Mouse (Mus musculus) stomach, embryonic 16.5 days (tissue): ENCODE results near the gene Dmgdh. TPM values are rescaled to one million over a fixed set of nuclear protein-coding genes. Genes with fewer than 3 reads are reported as not detected.

Experiments used
- ATAC-seq: fragments of 200-750 bp; cut with Nextera tagmentation; 2 replicates; pipeline ENCODE4 v1.8.0; 2017; ENCODE audit warnings: moderate number of reproducible peaks, moderate TSS enrichment; ENCODE audit not compliant: insufficient read depth, low FRiP score
- H3K27ac ChIP-seq: fragments of 300-500 bp; sonication (generic); 2 replicates; pipeline ENCODE4 v1.5.1; 2014; ENCODE audit warnings: low read length
- H3K27me3 ChIP-seq: fragments of 300-500 bp; sonication (generic); 2 replicates; pipeline ENCODE4 v1.6.1; 2014; ENCODE audit warnings: low read length, control low read depth, mixed read lengths; ENCODE audit not compliant: control insufficient read depth, insufficient read depth
- H3K36me3 ChIP-seq: fragments of 300-500 bp; sonication (generic); 2 replicates; pipeline ENCODE4 v1.6.1; 2014; ENCODE audit warnings: low read length; ENCODE audit not compliant: control insufficient read depth, insufficient read depth
- H3K4me1 ChIP-seq: fragments of 300-500 bp; sonication (generic); 2 replicates; pipeline ENCODE4 v1.6.1; 2014; ENCODE audit warnings: low read length, control low read depth, mixed read lengths; ENCODE audit not compliant: control insufficient read depth, insufficient read depth
- H3K4me2 ChIP-seq: fragments of 300-500 bp; sonication (generic); 2 replicates; pipeline ENCODE4 v1.6.1; 2014; ENCODE audit warnings: low read depth, low read length, mixed read lengths
- H3K4me3 ChIP-seq: fragments of 300-500 bp; sonication (generic); replicated peaks from 2 replicates; pipeline ENCODE4 v1.5.1; 2014; ENCODE audit warnings: mild to moderate bottlenecking, low read length
- H3K9ac ChIP-seq: fragments of 300-500 bp; sonication (generic); 2 replicates; pipeline ENCODE4 v1.6.1; 2014; ENCODE audit warnings: low read length
- H3K9me3 ChIP-seq: fragments of 300-500 bp; sonication (generic); replicated peaks from 2 replicates; pipeline ENCODE4 v1.6.1; 2016; ENCODE audit warnings: low read length, control low read depth; ENCODE audit not compliant: control insufficient read depth
- WGBS: fragments of 180-500 bp; shearing (Covaris S2); extraction: QIAGEN DNeasy Blood & Tissue Kit; methylation state at CpG from one replicate; pipeline ENCODE4 v1.1.7; 2014; 5-methylcytosine and 5-hydroxymethylcytosine counted together
- polyA plus RNA-seq: library from polyadenylated mRNA; unstranded; fragments of >200 nt; fragmentation: Nextera tagmentation; extraction: Ambion mirVana; gene quantifications from 2 replicates; pipeline ENCODE4 v1.2.1, GENCODE M21; 2015

The Dmgdh gene
- polyA plus RNA-seq, 1 experiment from 2014 or later, result 1.0 TPM

DNA sequence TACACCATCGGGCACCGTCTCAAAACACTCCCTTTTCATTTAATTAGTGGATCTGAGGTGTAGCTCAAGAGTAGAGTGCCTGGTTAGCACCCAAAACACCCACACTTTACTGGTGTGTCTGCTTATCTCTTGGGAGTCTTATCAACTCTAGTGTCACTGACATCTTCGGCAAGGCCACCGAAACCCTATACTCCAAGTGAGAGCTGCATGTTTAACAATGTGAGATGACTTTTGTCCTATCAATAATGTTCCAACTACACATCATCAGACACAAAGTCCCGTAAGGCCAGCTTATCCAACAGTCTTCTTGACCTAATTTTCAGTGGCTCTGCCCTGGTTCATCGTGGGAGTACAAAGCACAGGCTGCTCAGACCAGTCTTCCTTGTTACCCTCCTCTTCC is 20.9 kb upstream of the Dmgdh start:
- no peaks in the 10 kb centered on the region for H3K36me3 ChIP-seq
- H3K4me2 ChIP-seq, result no peak overlapping the region
- H3K4me1 ChIP-seq, result no peaks in the 10 kb centered on the region
- no peak overlapping the region for H3K4me3 ChIP-seq
- no peaks in the 10 kb centered on the region for H3K27me3 ChIP-seq
- no peak for ATAC-seq
- 88% methylated on average over 6 of the region's 6 CpGs for WGBS
- H3K9ac ChIP-seq, result no peak overlapping the region
- H3K9me3 ChIP-seq, result no peaks in the 10 kb centered on the region
- H3K27ac ChIP-seq, result no peak overlapping the region

DNA sequence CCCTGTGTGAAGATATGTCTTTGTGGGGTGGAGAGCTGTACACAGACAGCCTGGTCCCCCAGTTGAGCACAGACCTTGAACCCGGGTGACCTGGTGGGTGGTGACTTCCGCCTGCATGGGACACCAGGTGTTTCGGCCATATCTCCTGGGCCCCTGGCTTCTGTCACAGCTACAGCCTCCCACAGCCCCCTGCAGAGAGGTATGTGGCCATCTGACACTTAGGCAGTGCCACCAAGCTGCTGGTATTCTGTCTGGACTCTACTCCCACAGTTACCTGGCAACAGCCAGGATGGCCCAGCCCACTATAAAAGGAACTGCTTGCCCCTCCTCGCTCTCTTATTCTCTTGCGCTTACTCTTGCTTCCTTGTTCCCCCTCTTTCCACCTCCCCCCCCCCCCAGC is 16.3 kb upstream of the Dmgdh start:
- ATAC-seq, result no peak
- Histone ChIP-seq H3K9me3 (no peaks in the 10 kb centered on the region), H3K4me1 (no peaks in the 10 kb centered on the region), H3K27ac (no peak overlapping the region), H3K9ac (no peak overlapping the region), H3K27me3 (no peaks in the 10 kb centered on the region), H3K4me2 (no peak overlapping the region), H3K4me3 (no peak overlapping the region), H3K36me3 (no peaks in the 10 kb centered on the region)
- WGBS, result 82% methylated on average over 5 of the region's 5 CpGs

DNA sequence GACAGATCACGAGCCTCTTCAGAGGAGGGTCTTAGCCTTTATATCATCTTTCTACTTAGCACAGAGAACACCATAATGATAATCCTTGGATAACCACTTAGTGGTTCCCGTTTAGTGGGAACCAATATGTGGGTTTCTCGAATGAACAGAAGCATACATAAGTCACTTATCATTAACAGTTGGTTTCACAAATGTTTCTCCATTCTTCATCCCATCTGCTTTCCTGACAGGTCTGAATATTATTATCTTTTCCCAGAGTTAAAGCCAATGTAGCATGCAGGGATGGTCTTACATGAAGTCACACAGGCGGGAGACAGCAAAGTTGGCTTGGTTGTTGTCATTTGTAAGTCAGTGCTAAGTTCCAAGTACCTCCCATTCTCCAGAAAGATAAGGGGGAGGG is 6.6 kb upstream of the Dmgdh start:
- H3K27ac ChIP-seq, result no peak overlapping the region
- no peaks in the 10 kb centered on the region for H3K36me3 ChIP-seq
- ATAC-seq, result no peak
- no peaks in the 10 kb centered on the region for H3K27me3 ChIP-seq
- H3K9me3 ChIP-seq, result no peaks in the 10 kb centered on the region
- no peak overlapping the region for H3K9ac ChIP-seq
- H3K4me2 ChIP-seq, result no peak overlapping the region
- WGBS, result 86% methylated on average over 4 of the region's 4 CpGs
- H3K4me1 ChIP-seq, result no peaks in the 10 kb centered on the region
- no peak overlapping the region for H3K4me3 ChIP-seq

DNA sequence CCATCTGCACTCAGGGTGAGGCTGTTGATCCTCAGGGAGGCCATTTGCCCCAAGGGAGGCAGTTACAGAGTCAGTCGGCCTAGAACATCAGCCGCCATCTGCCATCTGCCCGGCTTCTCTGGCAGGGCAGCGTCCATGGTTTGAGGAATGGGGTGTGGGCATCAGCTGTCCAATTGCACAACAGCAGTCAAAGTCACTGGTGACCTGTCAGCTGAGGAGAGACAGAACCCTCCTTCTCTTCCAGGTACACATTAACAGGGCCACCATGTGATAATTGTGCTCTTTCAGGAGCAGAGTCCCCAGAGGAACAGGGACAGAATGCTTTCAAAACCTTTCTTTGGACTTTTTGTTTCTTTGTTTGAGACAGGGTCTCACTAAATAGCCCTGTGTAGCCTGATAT is 1.9 kb upstream of the Dmgdh start:
- Histone ChIP-seq H3K4me1 (no peaks in the 10 kb centered on the region), H3K4me2 (no peak overlapping the region), H3K27ac (no peak overlapping the region), H3K4me3 (no peak overlapping the region), H3K9me3 (no peaks in the 10 kb centered on the region), H3K27me3 (no peaks in the 10 kb centered on the region; the same call in 1 of the 2 replicates), H3K36me3 (no peaks in the 10 kb centered on the region), H3K9ac (no peak overlapping the region)
- no peak for ATAC-seq
- WGBS, result 88% methylated on average over 4 of the region's 4 CpGs

DNA sequence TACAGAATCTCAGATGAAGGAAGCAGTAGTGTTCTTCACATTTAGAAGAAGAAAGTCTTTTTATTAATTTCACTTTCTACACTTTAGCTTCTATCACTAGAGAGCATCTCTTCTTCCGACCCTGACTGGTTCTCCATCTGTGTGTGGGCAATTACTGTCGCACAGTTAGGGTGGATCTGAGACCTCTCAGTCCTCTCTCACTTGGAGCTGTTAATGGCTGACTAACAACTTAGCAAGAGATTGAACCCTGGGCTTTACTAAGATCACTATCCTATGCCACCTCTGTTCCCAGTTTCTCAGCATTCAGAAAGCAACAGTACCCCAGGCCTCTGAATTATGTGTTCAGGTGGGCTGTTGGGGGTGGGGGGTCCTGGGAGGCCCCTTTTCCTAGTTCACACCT is 937 bp upstream of the Dmgdh start:
- no peak overlapping the region for H3K4me2 ChIP-seq
- H3K4me1 ChIP-seq, result no peaks in the 10 kb centered on the region
- WGBS, result 64% methylated on average over 2 of the region's 2 CpGs
- H3K9me3 ChIP-seq, result no peaks in the 10 kb centered on the region
- H3K9ac ChIP-seq, result no peak overlapping the region
- H3K27ac ChIP-seq, result no peak overlapping the region
- no peak for ATAC-seq
- no peaks in the 10 kb centered on the region for H3K36me3 ChIP-seq
- no peak overlapping the region for H3K4me3 ChIP-seq
- no peaks in the 10 kb centered on the region; the same call in 1 of the 2 replicates for H3K27me3 ChIP-seq

DNA sequence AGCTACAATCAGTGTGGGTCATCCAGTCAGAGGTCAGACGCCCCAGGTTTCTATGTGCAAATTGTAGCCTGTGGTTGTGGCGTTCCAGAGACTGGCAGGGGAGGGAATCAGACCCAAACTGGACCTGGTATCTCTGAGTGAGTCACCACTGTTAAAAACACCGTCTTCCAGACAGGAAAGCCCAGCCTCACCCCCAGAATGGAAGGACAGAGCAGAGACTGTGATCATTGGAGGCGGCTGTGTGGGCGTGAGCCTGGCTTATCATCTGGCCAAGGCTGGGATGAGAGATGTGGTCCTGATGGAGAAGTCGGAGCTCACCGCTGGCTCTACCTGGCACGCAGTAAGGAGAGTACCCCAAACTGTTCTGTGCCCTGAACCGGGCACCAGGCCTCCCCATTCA is 2.6 kb downstream of the Dmgdh start:
- ATAC-seq, result no peak
- Histone ChIP-seq H3K4me2 (no peak overlapping the region), H3K27ac (no peak overlapping the region), H3K9ac (no peak overlapping the region), H3K4me3 (no peak overlapping the region), H3K4me1 (no peaks in the 10 kb centered on the region), H3K36me3 (no peaks in the 10 kb centered on the region), H3K9me3 (no peaks in the 10 kb centered on the region), H3K27me3 (no peaks in the 10 kb centered on the region; the same call in 1 of the 2 replicates)
- 70% methylated on average over 9 of the region's 9 CpGs for WGBS

DNA sequence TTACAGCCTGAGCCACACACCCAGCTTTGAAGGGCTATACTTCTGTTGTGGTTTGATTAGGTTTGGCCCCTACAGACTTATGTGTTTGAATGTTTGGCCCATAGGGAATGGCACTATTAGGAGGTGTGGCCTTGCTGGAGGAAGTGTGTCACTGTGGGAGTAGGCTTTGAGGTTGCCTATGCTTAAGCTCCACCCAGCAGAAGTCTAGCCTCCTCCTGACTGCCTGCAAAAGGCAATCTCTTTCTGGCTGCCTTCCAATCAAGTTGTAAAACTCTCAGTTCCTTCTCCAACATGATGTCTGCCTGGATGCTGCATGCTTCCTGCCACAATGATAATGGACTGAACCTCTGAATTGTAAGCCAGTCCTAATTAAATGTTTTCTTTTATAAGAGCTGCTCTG is 9.1 kb downstream of the Dmgdh start:
- Histone ChIP-seq H3K4me2 (no peak overlapping the region), H3K9me3 (no peaks in the 10 kb centered on the region), H3K36me3 (no peaks in the 10 kb centered on the region), H3K27me3 (no peaks in the 10 kb centered on the region), H3K27ac (no peak overlapping the region), H3K9ac (no peak overlapping the region), H3K4me3 (no peak overlapping the region), H3K4me1 (no peaks in the 10 kb centered on the region)
- no peak for ATAC-seq

DNA sequence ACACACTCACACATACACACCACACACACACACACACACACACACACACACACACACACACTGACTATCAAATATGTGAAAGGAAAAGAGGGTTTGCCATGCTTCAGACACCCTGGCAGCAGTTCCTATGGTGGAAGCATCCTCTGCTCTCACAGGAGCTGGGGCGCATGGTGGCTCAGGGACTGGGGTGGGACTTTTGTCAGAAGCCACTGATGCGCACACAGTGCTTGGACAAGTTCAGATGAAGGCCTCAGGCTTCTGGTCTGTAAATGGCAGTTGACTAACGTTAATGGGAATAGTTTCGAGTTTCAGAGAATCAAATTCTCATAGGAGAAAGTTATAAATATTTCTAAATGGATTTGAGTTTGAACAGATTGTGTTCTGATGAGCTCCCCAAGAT is 11.0 kb downstream of the Dmgdh start:
- 78% methylated on average over 4 of the region's 4 CpGs for WGBS
- Histone ChIP-seq H3K4me1 (no peaks in the 10 kb centered on the region), H3K4me2 (no peak overlapping the region), H3K9me3 (no peaks in the 10 kb centered on the region), H3K27me3 (no peaks in the 10 kb centered on the region), H3K27ac (no peak overlapping the region), H3K36me3 (no peaks in the 10 kb centered on the region), H3K4me3 (no peak overlapping the region), H3K9ac (no peak overlapping the region)
- no peak for ATAC-seq

DNA sequence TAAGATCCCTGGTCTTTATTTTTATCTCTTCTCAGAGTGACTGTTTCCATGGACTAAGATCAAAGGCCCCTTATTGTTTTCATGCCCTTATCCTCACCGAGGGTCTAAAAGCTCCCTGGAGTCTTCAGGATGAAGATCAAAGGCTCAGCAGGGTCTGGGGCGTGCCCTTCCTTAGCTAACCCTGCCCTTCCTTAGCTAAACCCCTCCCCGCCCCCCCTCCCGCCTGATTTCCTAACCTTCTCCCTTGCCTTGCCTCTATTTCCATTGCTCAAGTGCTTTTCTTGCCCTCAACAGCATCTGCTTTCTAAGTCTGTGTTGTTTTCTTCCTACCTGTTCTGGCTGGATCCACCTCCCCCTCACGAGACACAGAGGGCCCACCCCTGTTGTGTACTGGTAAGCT is 13.1 kb downstream of the Dmgdh start:
- Histone ChIP-seq H3K36me3 (no peaks in the 10 kb centered on the region), H3K9ac (no peak overlapping the region), H3K27me3 (no peaks in the 10 kb centered on the region), H3K4me2 (no peak overlapping the region), H3K9me3 (no peaks in the 10 kb centered on the region), H3K27ac (no peak overlapping the region), H3K4me1 (no peaks in the 10 kb centered on the region), H3K4me3 (no peak overlapping the region)
- WGBS, result 27% methylated on average over 5 of the region's 5 CpGs
- ATAC-seq, result no peak

DNA sequence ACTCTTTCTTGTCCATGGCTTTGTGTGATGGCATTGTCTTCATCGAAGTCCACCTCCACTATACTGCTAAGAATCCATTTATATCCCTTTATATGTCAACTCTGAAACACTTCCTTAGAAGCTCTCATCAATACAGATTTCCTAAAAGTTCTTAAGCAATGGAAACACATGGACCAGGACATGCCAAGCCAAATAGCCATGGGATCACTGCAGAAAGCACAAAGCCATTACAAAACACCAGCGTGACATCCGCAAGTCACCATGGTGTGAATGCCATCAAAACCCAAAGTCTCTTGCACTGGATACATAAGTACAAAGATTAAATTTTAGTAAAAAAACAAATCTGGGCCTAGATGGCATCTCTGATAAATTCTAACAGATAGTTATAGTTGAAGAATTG is 15.3 kb downstream of the Dmgdh start:
- H3K9me3 ChIP-seq, result no peaks in the 10 kb centered on the region
- H3K9ac ChIP-seq, result no peak overlapping the region
- H3K4me2 ChIP-seq, result no peak overlapping the region
- no peak for ATAC-seq
- no peaks in the 10 kb centered on the region for H3K36me3 ChIP-seq
- no peak overlapping the region for H3K4me3 ChIP-seq
- 93% methylated on average over 3 of the region's 3 CpGs for WGBS
- H3K27ac ChIP-seq, result no peak overlapping the region
- no peaks in the 10 kb centered on the region for H3K4me1 ChIP-seq
- no peaks in the 10 kb centered on the region for H3K27me3 ChIP-seq
